Mouse (Mus musculus): Measurements from ENCODE around the gene Gja5.

The Gja5 gene

GRCm38 (mm10) chr3:96904393-96904792, at the start of gene Gja5:
Gene Gja5, plus strand, starts transcription at chr3:96904693.
- DNase-seq (ENCODE audit: low read depth, low spot score), result no peak

GRCm38 (mm10) chr3:96855833-96856232, 48.7 kb upstream of the Gja5 start:
- no peak for DNase-seq (ENCODE audit: low read depth, low spot score)

GRCm38 (mm10) chr3:96860498-96860897, 44.0 kb upstream of the Gja5 start:
- DNase-seq (ENCODE audit: low read depth, low spot score), result no peak

- DNase-seq (ENCODE audit: low read depth, low spot score), result no peak
Observed at GRCm38 (mm10) chr3:96867863-96868262, 36.6 kb upstream of the Gja5 start.

- DNase-seq (ENCODE audit: low read depth, low spot score), result no peak
Observed at GRCm38 (mm10) chr3:96868566-96868965, 35.9 kb upstream of the Gja5 start.

- DNase-seq (ENCODE audit: low read depth, low spot score), result no peak
Observed at GRCm38 (mm10) chr3:96869091-96869490, 35.4 kb upstream of the Gja5 start.

- DNase-seq (ENCODE audit: low read depth, low spot score), result no peak
Observed at GRCm38 (mm10) chr3:96870270-96870669, 34.2 kb upstream of the Gja5 start.

- no peak for DNase-seq (ENCODE audit: low read depth, low spot score)
Observed at GRCm38 (mm10) chr3:96871070-96871469, 33.4 kb upstream of the Gja5 start.

GRCm38 (mm10) chr3:96872501-96872900, 32.0 kb upstream of the Gja5 start:
- no peak for DNase-seq (ENCODE audit: low read depth, low spot score)

GRCm38 (mm10) chr3:96874808-96875571, 29.5 kb upstream of the Gja5 start:
- DNase-seq (ENCODE audit: low read depth, low spot score), result no peak

- no peak for DNase-seq (ENCODE audit: low read depth, low spot score)
Observed at GRCm38 (mm10) chr3:96879536-96879935, 25.0 kb upstream of the Gja5 start.

GRCm38 (mm10) chr3:96880385-96880784, 24.1 kb upstream of the Gja5 start:
- no peak for DNase-seq (ENCODE audit: low read depth, low spot score)

GRCm38 (mm10) chr3:96881557-96881956, 22.9 kb upstream of the Gja5 start:
- peak; percentile 75 for DNase-seq (ENCODE audit: low read depth, low spot score)

- DNase-seq (ENCODE audit: low read depth, low spot score), result peak; percentile 80
Observed at GRCm38 (mm10) chr3:96882061-96882849, 22.2 kb upstream of the Gja5 start.

- DNase-seq (ENCODE audit: low read depth, low spot score), result peak; percentile 32
Observed at GRCm38 (mm10) chr3:96883690-96884089, 20.8 kb upstream of the Gja5 start.

GRCm38 (mm10) chr3:96902336-96902999, 2.0 kb upstream of the Gja5 start:
- no peak for DNase-seq (ENCODE audit: low read depth, low spot score)

- peak; percentile 93 for DNase-seq (ENCODE audit: low read depth, low spot score)
Observed at GRCm38 (mm10) chr3:96904851-96905541, 503 bp downstream of the Gja5 start, which contains the start of gene Gpr89. Gene Gpr89, minus strand, starts transcription at chr3:96905346.

- DNase-seq (ENCODE audit: low read depth, low spot score), result no peak
Observed at GRCm38 (mm10) chr3:96905592-96905991, 1.1 kb downstream of the Gja5 start.

- DNase-seq (ENCODE audit: low read depth, low spot score), result no peak
Observed at GRCm38 (mm10) chr3:96920991-96921390, 16.5 kb downstream of the Gja5 start.

GRCm38 (mm10) chr3:96924631-96925030, 20.1 kb downstream of the Gja5 start:
- DNase-seq (ENCODE audit: low read depth, low spot score), result no peak

- DNase-seq (ENCODE audit: low read depth, low spot score), result no peak
Observed at GRCm38 (mm10) chr3:96925920-96926319, 21.4 kb downstream of the Gja5 start, which contains the start of gene Gja8. Gene Gja8, minus strand, starts transcription at chr3:96926020.

All from CD4-positive helper T cell, adult 2 months (primary cell).